Mouse (Mus musculus): ENCODE measurements around the gene Sec16a.

The Sec16a gene

GRCm38 (mm10) chr2:26444946-26445665, at the start of gene Sec16a:
Sec16a (minus strand) TSS chr2:26445216.
- no peak for TF ChIP-seq CTCF (conservative IDR thresholded peaks at IDR 0.05; ENCODE audit: low read length)
- TF ChIP-seq POU5F1 (IDR thresholded peaks at IDR 0.05; ENCODE audit: borderline replicate concordance, low read length) = no peak
- TF ChIP-seq NANOG (IDR thresholded peaks at IDR 0.05; ENCODE audit: borderline replicate concordance, low read length) = no peak
- H3K4me1 ChIP-seq (replicated peaks; ENCODE audit: low read depth, low read length) = peaks cover 80% of the 10 kb centered on the region
- peak within 1 kb of the TSS; percentile 96 for H3K4me3 ChIP-seq (replicated peaks; ENCODE audit: low read length)
- H3K36me3 ChIP-seq (ENCODE audit: insufficient read depth, low read length) = peaks cover 22% of the 10 kb centered on the region
- H3K9me3 ChIP-seq (ENCODE audit: low read length) = no peaks in the 10 kb centered on the region
- no peaks in the 10 kb centered on the region for H3K27me3 ChIP-seq (ENCODE audit: insufficient read depth, low read length)

- Histone ChIP-seq H3K36me3 (ENCODE audit: insufficient read depth, low read length) (peaks cover 52% of the 10 kb centered on the region), H3K9me3 (ENCODE audit: low read length) (no peaks in the 10 kb centered on the region), H3K27me3 (ENCODE audit: insufficient read depth, low read length) (no peaks in the 10 kb centered on the region), H3K4me3 (replicated peaks; ENCODE audit: low read length) (0 out of 2 replicates have a peak overlapping the region, but pooled peaks have one; percentile 17), H3K4me1 (replicated peaks; ENCODE audit: low read depth, low read length) (peaks cover 99% of the 10 kb centered on the region)
- TF ChIP-seq POU5F1 (IDR thresholded peaks at IDR 0.05; ENCODE audit: borderline replicate concordance, low read length) (no peak), NANOG (IDR thresholded peaks at IDR 0.05; ENCODE audit: borderline replicate concordance, low read length) (no peak), CTCF (conservative IDR thresholded peaks at IDR 0.05; ENCODE audit: low read length) (no peak)
Measured at GRCm38 (mm10) chr2:26494396-26494795, 49.4 kb upstream of the Sec16a start.

- no peak for TF ChIP-seq NANOG (IDR thresholded peaks at IDR 0.05; ENCODE audit: borderline replicate concordance, low read length)
- no peak for TF ChIP-seq CTCF (conservative IDR thresholded peaks at IDR 0.05; ENCODE audit: low read length)
- TF ChIP-seq POU5F1 (IDR thresholded peaks at IDR 0.05; ENCODE audit: borderline replicate concordance, low read length) = no peak
- Histone ChIP-seq H3K4me1 (replicated peaks; ENCODE audit: low read depth, low read length) (peaks cover 99% of the 10 kb centered on the region), H3K9me3 (ENCODE audit: low read length) (no peaks in the 10 kb centered on the region), H3K4me3 (replicated peaks; ENCODE audit: low read length) (peak overlapping the region; percentile 53), H3K36me3 (ENCODE audit: insufficient read depth, low read length) (peaks cover 46% of the 10 kb centered on the region), H3K27me3 (ENCODE audit: insufficient read depth, low read length) (no peaks in the 10 kb centered on the region)
Measured at GRCm38 (mm10) chr2:26493021-26493781, 48.2 kb upstream of the Sec16a start.

GRCm38 (mm10) chr2:26490760-26491301, 45.8 kb upstream of the Sec16a start:
- no peaks in the 10 kb centered on the region for H3K9me3 ChIP-seq (ENCODE audit: low read length)
- peaks cover 27% of the 10 kb centered on the region for H3K36me3 ChIP-seq (ENCODE audit: insufficient read depth, low read length)
- H3K27me3 ChIP-seq (ENCODE audit: insufficient read depth, low read length) = no peaks in the 10 kb centered on the region
- TF ChIP-seq POU5F1 (IDR thresholded peaks at IDR 0.05; ENCODE audit: borderline replicate concordance, low read length) = no peak
- no peak for TF ChIP-seq NANOG (IDR thresholded peaks at IDR 0.05; ENCODE audit: borderline replicate concordance, low read length)
- no peak for TF ChIP-seq CTCF (conservative IDR thresholded peaks at IDR 0.05; ENCODE audit: low read length)
- 0 out of 2 replicates have a peak overlapping the region, but pooled peaks have one; percentile 13 for H3K4me3 ChIP-seq (replicated peaks; ENCODE audit: low read length)
- peaks cover 99% of the 10 kb centered on the region for H3K4me1 ChIP-seq (replicated peaks; ENCODE audit: low read depth, low read length)

GRCm38 (mm10) chr2:26488535-26489135, 43.6 kb upstream of the Sec16a start:
- TF ChIP-seq POU5F1 (IDR thresholded peaks at IDR 0.05; ENCODE audit: borderline replicate concordance, low read length) = no peak
- TF ChIP-seq NANOG (IDR thresholded peaks at IDR 0.05; ENCODE audit: borderline replicate concordance, low read length) = no peak
- TF ChIP-seq CTCF (conservative IDR thresholded peaks at IDR 0.05; ENCODE audit: low read length) = no peak
- H3K4me1 ChIP-seq (replicated peaks; ENCODE audit: low read depth, low read length) = peaks cover 97% of the 10 kb centered on the region
- no peaks in the 10 kb centered on the region for H3K27me3 ChIP-seq (ENCODE audit: insufficient read depth, low read length)
- no peaks in the 10 kb centered on the region for H3K9me3 ChIP-seq (ENCODE audit: low read length)
- no peak overlapping the region for H3K4me3 ChIP-seq (replicated peaks; ENCODE audit: low read length)
- peaks cover 37% of the 10 kb centered on the region for H3K36me3 ChIP-seq (ENCODE audit: insufficient read depth, low read length)

- H3K4me1 ChIP-seq (replicated peaks; ENCODE audit: low read depth, low read length) = peaks cover 97% of the 10 kb centered on the region
- H3K9me3 ChIP-seq (ENCODE audit: low read length) = no peaks in the 10 kb centered on the region
- H3K4me3 ChIP-seq (replicated peaks; ENCODE audit: low read length) = peak overlapping the region; percentile 46
- H3K27me3 ChIP-seq (ENCODE audit: insufficient read depth, low read length) = no peaks in the 10 kb centered on the region
- peaks cover 46% of the 10 kb centered on the region for H3K36me3 ChIP-seq (ENCODE audit: insufficient read depth, low read length)
- TF ChIP-seq NANOG (IDR thresholded peaks at IDR 0.05; ENCODE audit: borderline replicate concordance, low read length) (no peak), POU5F1 (IDR thresholded peaks at IDR 0.05; ENCODE audit: borderline replicate concordance, low read length) (no peak), CTCF (conservative IDR thresholded peaks at IDR 0.05; ENCODE audit: low read length) (no peak)
Measured at GRCm38 (mm10) chr2:26487322-26488021, 42.5 kb upstream of the Sec16a start.

- Histone ChIP-seq H3K4me3 (replicated peaks; ENCODE audit: low read length) (peak overlapping the region; percentile 46; the same call in 1 of the 2 replicates), H3K4me1 (replicated peaks; ENCODE audit: low read depth, low read length) (peaks cover 97% of the 10 kb centered on the region), H3K36me3 (ENCODE audit: insufficient read depth, low read length) (peaks cover 52% of the 10 kb centered on the region), H3K9me3 (ENCODE audit: low read length) (no peaks in the 10 kb centered on the region), H3K27me3 (ENCODE audit: insufficient read depth, low read length) (no peaks in the 10 kb centered on the region)
- TF ChIP-seq POU5F1 (IDR thresholded peaks at IDR 0.05; ENCODE audit: borderline replicate concordance, low read length) = no peak
- TF ChIP-seq CTCF (conservative IDR thresholded peaks at IDR 0.05; ENCODE audit: low read length) = no peak
- no peak for TF ChIP-seq NANOG (IDR thresholded peaks at IDR 0.05; ENCODE audit: borderline replicate concordance, low read length)
Measured at GRCm38 (mm10) chr2:26486835-26487321, 41.9 kb upstream of the Sec16a start.

All from E14TG2a.4 (cell line).